Mouse (Mus musculus) brain, embryonic 14.5 days (tissue): ENCODE results near the gene Dock9.

Experiments
- CTCF ChIP-seq: fragments of 200-500 bp; IDR thresholded peaks from 2 replicates; pipeline ENCODE4 v1.5.1; 2012; ENCODE audit warnings: inconsistent platforms, mild to moderate bottlenecking, moderate library complexity, borderline replicate concordance; ENCODE audit not compliant: insufficient read depth, insufficient read length; ENCODE audit errors: extremely low read depth
- POLR2A ChIP-seq: fragments of 200-500 bp; IDR thresholded peaks from 2 replicates; pipeline ENCODE4 v1.6.1; 2012; ENCODE audit warnings: mild to moderate bottlenecking, inconsistent platforms, borderline replicate concordance; ENCODE audit not compliant: poor library complexity, insufficient read depth, insufficient read length, severe bottlenecking; ENCODE audit errors: extremely low read depth

GRCm38 (mm10) chr14:121588451-121588850, 209.2 kb downstream of the Dock9 start:
- TF ChIP-seq CTCF (peak; percentile 61; the same call in 1 of the 2 replicates), POLR2A (no peak)
